Mouse (Mus musculus) CD4-positive, CD25-positive, alpha-beta regulatory T cell, adult 4 months (primary cell): Measurements from ENCODE around the gene Gm14862. TPM values are rescaled to one million over a fixed set of nuclear protein-coding genes. Genes with fewer than 3 reads are reported as not detected.

Source experiments
- ATAC-seq: one replicate; pipeline ENCODE4 v1.8.0; 2017
- polyA plus RNA-seq, 2 experiments: library from polyadenylated mRNA; unstranded; fragments of 100-300 nt; shearing (Covaris generic); gene quantifications; one replicate each; pipeline ENCODE4 v1.2.1; 2017

The Gm14862 gene
- polyA plus RNA-seq, 2 experiments from 2014 or later = 0.38 to 1.2 TPM

DNA sequence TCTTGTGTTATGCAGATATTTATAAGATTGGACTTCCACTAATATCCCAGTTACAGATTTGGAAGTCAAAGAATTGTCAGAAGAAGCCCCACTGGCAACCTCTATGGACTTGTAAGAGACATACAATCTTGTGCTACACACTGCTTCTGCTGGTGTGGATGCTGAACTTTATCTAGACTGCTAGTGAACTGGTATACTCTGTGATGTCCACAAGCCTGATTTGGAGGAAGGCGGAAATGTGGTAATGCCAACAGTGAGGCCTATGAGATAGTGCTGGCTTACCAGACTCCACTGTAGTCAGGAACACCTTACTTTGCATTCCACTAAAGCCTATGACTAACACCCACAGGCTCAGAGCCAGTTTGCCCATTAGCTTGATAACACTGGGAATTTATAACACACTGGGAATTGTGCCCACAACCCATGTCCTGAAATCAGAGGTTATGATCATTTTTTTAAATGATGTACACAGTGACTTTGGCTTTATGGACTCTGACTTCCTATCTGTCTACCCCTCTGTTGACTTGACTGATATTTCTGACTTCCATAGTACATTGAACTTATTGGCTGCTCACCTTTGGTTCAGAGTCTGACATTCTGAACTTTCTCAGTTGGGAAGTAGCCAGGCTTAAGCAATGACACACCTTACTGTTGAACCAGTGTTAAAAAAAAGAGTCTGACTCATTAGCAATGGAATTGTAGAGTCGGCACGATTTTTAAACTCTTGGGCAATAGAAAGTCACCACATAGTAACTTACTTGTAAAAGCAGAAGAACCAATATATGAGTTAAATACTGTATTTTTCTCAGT lies 34.1 kb downstream of the Gm14862 start:
- ATAC-seq = no peak

GRCm38 (mm10) chrX:9221736-9222135 lies 35.0 kb downstream of the Gm14862 start:
- ATAC-seq = no peak

GRCm38 (mm10) chrX:9221206-9221605 lies 35.5 kb downstream of the Gm14862 start:
- ATAC-seq = peak; percentile 63

GRCm38 (mm10) chrX:9219570-9219969 lies 37.1 kb downstream of the Gm14862 start:
- ATAC-seq = peak; percentile 87

DNA sequence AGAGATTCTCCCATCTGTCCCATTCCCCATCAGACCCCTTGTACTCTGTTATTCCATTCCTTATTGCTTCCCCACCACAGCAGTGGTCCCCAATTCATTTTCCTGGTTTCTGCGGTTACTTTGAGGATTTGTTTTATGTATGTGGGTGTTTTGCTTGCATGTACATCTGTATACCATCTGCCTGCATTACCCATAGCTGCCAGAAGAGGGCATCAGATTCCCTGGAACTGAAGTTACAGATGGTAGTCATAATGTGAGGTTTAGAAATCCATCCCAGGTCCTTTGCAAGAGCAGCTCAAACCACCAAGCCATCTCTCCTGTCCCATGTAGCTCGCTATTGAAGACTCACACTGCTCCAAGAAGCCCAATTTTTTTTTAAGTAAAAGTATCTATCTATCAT lies 40.5 kb downstream of the Gm14862 start:
- ATAC-seq = no peak

DNA sequence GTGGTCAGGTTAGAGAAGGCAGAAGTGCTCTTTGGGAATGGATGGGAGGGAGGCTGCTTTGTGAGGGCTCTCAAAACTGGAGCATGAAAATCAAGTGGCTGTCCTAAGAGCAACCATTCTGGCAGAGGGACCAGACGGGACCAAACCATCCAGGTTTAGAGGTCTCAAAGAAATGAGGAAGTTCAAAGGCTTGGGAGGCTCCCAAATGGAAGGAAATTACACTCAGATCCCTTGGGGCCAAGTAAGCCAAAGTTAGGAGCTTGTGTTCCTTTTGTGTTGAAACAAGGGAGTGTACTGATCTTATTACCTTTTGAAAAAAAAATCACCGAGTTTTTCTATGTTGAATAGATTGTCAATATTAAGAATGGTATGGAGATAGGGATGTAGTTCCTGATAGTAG lies 51.6 kb downstream of the Gm14862 start:
- no peak for ATAC-seq

DNA sequence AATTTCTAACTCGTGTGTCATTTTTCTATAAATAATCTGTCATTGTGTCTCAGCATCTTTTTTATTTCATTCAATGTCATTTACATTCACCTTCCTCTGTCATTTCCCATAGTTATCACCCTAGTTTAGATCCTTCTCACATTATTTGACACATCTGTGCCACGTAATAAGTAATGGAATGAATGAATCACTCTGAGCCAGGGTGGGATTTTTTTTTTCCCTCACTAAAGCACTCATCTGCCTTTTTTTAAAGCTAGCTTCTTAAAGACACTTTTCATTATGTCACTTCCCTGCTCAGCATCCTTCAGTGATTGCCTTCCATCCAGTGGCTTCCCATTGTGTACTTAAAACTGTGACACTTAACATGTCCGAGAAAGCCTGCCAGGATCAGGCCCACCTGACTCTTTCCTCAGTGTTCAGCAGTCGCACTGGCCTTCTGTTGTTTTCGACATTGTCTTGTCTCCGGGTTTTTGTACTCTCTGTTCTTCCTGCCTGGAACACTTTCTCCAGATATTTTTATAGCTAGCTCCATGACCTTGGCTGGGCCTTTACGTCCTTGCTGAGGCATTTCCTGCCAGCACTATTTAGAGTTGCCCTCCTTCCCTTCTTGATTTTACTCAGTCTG lies 53.8 kb downstream of the Gm14862 start:
- ATAC-seq = no peak

DNA sequence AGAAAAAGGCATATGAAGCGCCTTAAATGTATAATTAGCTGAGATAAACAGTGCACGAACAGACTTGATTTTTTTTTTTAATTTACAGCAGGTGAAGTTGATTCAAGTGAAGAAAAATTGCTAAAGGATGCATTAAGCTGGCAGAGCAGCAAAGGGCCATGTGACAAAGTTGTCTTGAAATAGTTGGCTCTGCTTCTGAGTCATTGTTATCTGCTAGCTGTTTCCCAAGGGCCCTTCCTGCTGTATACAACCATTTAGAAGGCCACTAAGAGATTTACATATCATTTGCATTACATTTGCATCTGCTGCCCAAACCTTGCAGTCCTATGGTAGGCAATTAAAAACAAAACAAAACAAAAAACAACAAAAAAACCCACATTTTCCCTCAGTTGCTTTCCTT lies 54.7 kb downstream of the Gm14862 start:
- ATAC-seq = no peak

Other genes starting within 250 kb of the Gm14862 start
- not detected for gene Fthl17e, start 223.4 kb downstream of the Gm14862 start, polyA plus RNA-seq
- not detected for gene Fthl17f, start 193.9 kb downstream of the Gm14862 start, polyA plus RNA-seq
- gene 4930402K13Rik, start 152.3 kb downstream of the Gm14862 start, polyA plus RNA-seq = not detected
- gene Lancl3, start 57.0 kb downstream of the Gm14862 start, polyA plus RNA-seq = under 1 TPM; 0.39 to 0.85 TPM
- 1 to 10 TPM in 1 of 2 experiments, under 1 TPM in 1; 0.86 to 1.5 TPM for gene Xk, start 15.9 kb upstream of the Gm14862 start, polyA plus RNA-seq
- under 1 TPM in 1 of 2 experiments, not detected in 1; 0.85 TPM for gene H2al1m, start 26.9 kb upstream of the Gm14862 start, polyA plus RNA-seq
- gene H2al1k, start 93.7 kb upstream of the Gm14862 start, polyA plus RNA-seq = not detected
- gene Cybb, start 230.9 kb upstream of the Gm14862 start, polyA plus RNA-seq = 10 to 100 TPM; 40.8 to 48.7 TPM